Mouse (Mus musculus) limb, embryonic 14.5 days (tissue): ENCODE measurements around the gene Defb19. TPM values are rescaled to one million over a fixed set of nuclear protein-coding genes. Genes with fewer than 3 reads are reported as not detected.
A peak's percentile ranks its signal among the peaks of the same experiment; 100 is the strongest.

Experiments used
- ATAC-seq: fragments of 200-750 bp; cut with Nextera tagmentation; 2 replicates; pipeline ENCODE4 v1.8.0; 2017; ENCODE audit warnings: low read depth, moderate number of reproducible peaks, moderate TSS enrichment; ENCODE audit not compliant: low FRiP score
- DNase-seq: peaks from one replicate; pipeline ENCODE4 v3.0.0-alpha.2; 2015; ENCODE audit warnings: low spot score
- H3K27ac ChIP-seq: fragments of 300-500 bp; sonication (generic); replicated peaks from 2 replicates; pipeline ENCODE4 v1.5.1; 2014; ENCODE audit warnings: low read depth, mild to moderate bottlenecking, low read length, moderate library complexity, mixed read lengths
- H3K27me3 ChIP-seq: fragments of 300-500 bp; sonication (generic); 2 replicates; pipeline ENCODE4 v1.6.1; 2014; ENCODE audit warnings: low read length, mixed read lengths; ENCODE audit not compliant: control insufficient read depth, insufficient read depth
- H3K36me3 ChIP-seq: fragments of 300-500 bp; sonication (generic); 2 replicates; pipeline ENCODE4 v1.6.1; 2014; ENCODE audit warnings: mild to moderate bottlenecking, low read length, moderate library complexity, mixed read lengths; ENCODE audit not compliant: control insufficient read depth, insufficient read depth
- H3K4me1 ChIP-seq: fragments of 300-500 bp; sonication (generic); 2 replicates; pipeline ENCODE4 v1.6.1; 2014; ENCODE audit warnings: antibody characterized with exemption, low read length, mixed read lengths; ENCODE audit not compliant: control insufficient read depth, insufficient read depth
- H3K4me2 ChIP-seq: fragments of 300-500 bp; sonication (generic); replicated peaks from 2 replicates; pipeline ENCODE4 v1.6.1; 2014; ENCODE audit warnings: low read depth, mild to moderate bottlenecking, low read length, moderate library complexity; ENCODE audit not compliant: severe bottlenecking
- H3K4me3 ChIP-seq: fragments of 300-500 bp; sonication (generic); replicated peaks from 2 replicates; pipeline ENCODE4 v1.5.1; 2014; ENCODE audit warnings: low read length
- H3K9ac ChIP-seq: fragments of 300-500 bp; sonication (generic); 2 replicates; pipeline ENCODE4 v1.6.1; 2014; ENCODE audit warnings: mild to moderate bottlenecking, low read depth, low read length, moderate library complexity; ENCODE audit not compliant: severe bottlenecking
- H3K9me3 ChIP-seq: fragments of 300-500 bp; sonication (generic); 2 replicates; pipeline ENCODE4 v1.6.1; 2016; ENCODE audit warnings: low read length; ENCODE audit not compliant: control insufficient read depth
- POLR2A ChIP-seq: fragments of 200-500 bp; IDR thresholded peaks from 2 replicates; pipeline ENCODE4 v1.8.0; 2012; ENCODE audit warnings: inconsistent platforms, mild to moderate bottlenecking, moderate library complexity, borderline replicate concordance; ENCODE audit not compliant: insufficient read depth, insufficient read length; ENCODE audit errors: extremely low read depth
- WGBS: fragments of 180-500 bp; shearing (Covaris S2); extraction: QIAGEN DNeasy Blood & Tissue Kit; methylation state at CpG from one replicate; pipeline ENCODE4 v1.1.7; 2014; 5-methylcytosine and 5-hydroxymethylcytosine counted together
- polyA plus RNA-seq, 2 experiments: library from polyadenylated mRNA; depleted of rRNA in 1 of 2; stranded (reverse) in 1 of 2; unstranded in 1 of 2; fragments of >200 nt; fragmentation: Nextera tagmentation in 1 of 2; extraction: Ambion mirVana in 1 of 2; gene quantifications; 2 replicates each; pipeline versions ENCODE4 v1.2.1 to v1.2.3; 2012 to 2014

Defb19 gene
- polyA plus RNA-seq, 2 experiments, result not detected

- Histone ChIP-seq H3K4me2 (no peak within 1 kb of the TSS), H3K27ac (no peak within 1 kb of the TSS), H3K4me3 (no peak within 1 kb of the TSS), H3K36me3 (no peaks in the 10 kb centered on the region), H3K9me3 (no peaks in the 10 kb centered on the region), H3K27me3 (no peaks in the 10 kb centered on the region), H3K9ac (no peak within 1 kb of the TSS), H3K4me1 (no peaks in the 10 kb centered on the region)
- 92% methylated on average over 5 of the region's 5 CpGs for WGBS
- no peak for TF ChIP-seq POLR2A
- ATAC-seq, result no peak
- no peak for DNase-seq
These were observed 11.1 kb downstream of the Defb19 start, which contains the start of gene Gm17416 for GRCm38 (mm10) chr2:152569038-152569437. Gm17416 (plus strand) TSS chr2:152569338.

GRCm38 (mm10) chr2:152556655-152557054 is 23.5 kb downstream of the Defb19 start:
- Histone ChIP-seq H3K27ac (no peak overlapping the region), H3K4me2 (no peak overlapping the region), H3K9ac (no peak overlapping the region), H3K4me3 (no peak overlapping the region), H3K4me1 (no peaks in the 10 kb centered on the region), H3K36me3 (no peaks in the 10 kb centered on the region), H3K9me3 (no peaks in the 10 kb centered on the region), H3K27me3 (no peaks in the 10 kb centered on the region)
- ATAC-seq (no peak), DNase-seq (no peak)
- 83% methylated on average over 7 of the region's 7 CpGs for WGBS
- TF ChIP-seq POLR2A, result no peak

- WGBS, result 12% methylated on average over 16 of the region's 16 CpGs
- H3K9me3 ChIP-seq, result no peaks in the 10 kb centered on the region
- no peak overlapping the region for H3K9ac ChIP-seq
- no peak for TF ChIP-seq POLR2A
- H3K4me1 ChIP-seq, result no peaks in the 10 kb centered on the region
- H3K36me3 ChIP-seq, result no peaks in the 10 kb centered on the region
- H3K4me3 ChIP-seq, result no peak overlapping the region
- DNase-seq, result peak; percentile 67
- no peak overlapping the region for H3K27ac ChIP-seq
- ATAC-seq, result no peak
- no peaks in the 10 kb centered on the region for H3K27me3 ChIP-seq
- H3K4me2 ChIP-seq, result 0 out of 2 replicates have a peak overlapping the region, but pooled peaks have one; percentile 25
These were observed 26.2 kb downstream of the Defb19 start for GRCm38 (mm10) chr2:152553774-152554423.

GRCm38 (mm10) chr2:152548124-152548523 is 32.0 kb downstream of the Defb19 start:
- Histone ChIP-seq H3K4me1 (no peaks in the 10 kb centered on the region), H3K9ac (no peak overlapping the region), H3K9me3 (no peaks in the 10 kb centered on the region), H3K36me3 (no peaks in the 10 kb centered on the region), H3K27ac (no peak overlapping the region), H3K4me3 (no peak overlapping the region), H3K4me2 (no peak overlapping the region), H3K27me3 (no peaks in the 10 kb centered on the region)
- no peak for DNase-seq
- 77% methylated on average over 5 of the region's 5 CpGs for WGBS
- ATAC-seq, result no peak
- TF ChIP-seq POLR2A, result no peak

DNA sequence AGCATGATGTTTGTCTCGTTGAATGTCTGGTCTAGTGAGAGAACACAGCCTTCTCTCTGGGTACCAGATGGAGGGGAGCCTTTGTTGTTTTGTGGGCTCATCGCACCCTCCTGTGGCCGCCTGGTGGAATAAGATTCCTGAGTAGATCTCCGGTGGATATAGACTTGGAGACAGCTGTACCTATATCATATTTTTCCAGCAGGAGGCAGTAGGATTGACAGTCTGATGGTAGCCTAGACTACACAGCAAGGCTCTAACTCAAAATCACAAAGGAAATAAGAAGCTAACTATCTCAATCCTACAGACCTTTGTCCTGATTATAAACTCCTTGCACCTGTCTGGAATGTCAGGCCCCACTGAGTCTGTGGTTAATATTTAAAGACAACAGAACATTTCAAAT is 35.4 kb downstream of the Defb19 start:
- Histone ChIP-seq H3K9me3 (no peaks in the 10 kb centered on the region), H3K27me3 (no peaks in the 10 kb centered on the region), H3K4me1 (no peaks in the 10 kb centered on the region), H3K36me3 (no peaks in the 10 kb centered on the region), H3K9ac (no peak overlapping the region), H3K27ac (no peak overlapping the region), H3K4me2 (no peak overlapping the region), H3K4me3 (no peak overlapping the region)
- ATAC-seq, result peak; percentile 55; the same call in 1 of the 2 replicates
- peak; percentile 45 for DNase-seq
- 19% methylated on average over 4 of the region's 4 CpGs for WGBS
- no peak for TF ChIP-seq POLR2A
